ENCODE assay signal across 24 mouse cellular contexts in the genomic region with DNA sequence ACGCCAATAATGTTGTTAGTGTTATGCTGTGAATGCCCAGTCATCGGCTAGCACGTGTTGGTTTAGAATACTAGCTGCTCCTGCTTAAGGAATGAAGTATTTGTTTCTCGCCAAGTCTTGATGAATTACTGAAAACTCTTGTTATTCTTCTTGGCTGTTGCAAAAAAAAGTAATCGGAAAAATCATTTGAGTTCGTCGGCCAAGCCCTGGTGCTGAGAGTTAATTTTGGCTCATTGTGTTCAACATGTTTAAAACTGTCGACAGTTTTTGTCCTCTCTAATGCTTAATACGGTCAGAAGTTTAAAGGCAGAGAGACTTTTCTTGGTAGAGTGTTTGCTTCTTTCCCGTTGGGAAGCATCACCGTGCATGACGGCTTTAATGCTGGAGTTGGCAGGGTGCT.
DNase-seq lines count a peak whose midpoint lies in the region; ATAC-seq and TF ChIP-seq lines count a peak whose summit lies in the region.
"Had no signal": no experiment of that assay in that cellular context is flagged by ENCODE, and none has a peak within 500 bp of the region (broad histone marks: within the 10 kb centered on the region; RNA-seq: fewer than 3 reads in every experiment).

No protein-coding gene starts in this region.

- no peak for DNase-seq in gastrocnemius, adult 2 months
- no peak for DNase-seq in gastrocnemius, postnatal 4 days (ENCODE audit: low spot score in 2 of 2)
- no peak for DNase-seq in heart, embryonic 10.5 days (ENCODE audit: low spot score)
- DNase-seq in lung, postnatal 10 days = peak; percentile 42
- no peak for DNase-seq in lung, adult 18-20 months
- peak; percentile 8 for DNase-seq in heart, postnatal 25 days (ENCODE audit: low spot score)
- no peak for DNase-seq in forebrain, embryonic 10.5 days (ENCODE audit: extremely low spot score, low spot score)
- DNase-seq: adrenal gland, postnatal 14 days; cerebellum, adult 2 months; cerebellum, postnatal 25 days; gastrocnemius, postnatal 14 days; kidney, adult 9 months; layer of hippocampus, adult 9-11 months; liver, embryonic 13.5 days; right cerebral cortex, postnatal 25 days; thymus, adult 18-20 months; thymus, postnatal 4 days had no signal

- no peak for ATAC-seq in heart, embryonic 15.5 days (replicated peaks; ENCODE audit: insufficient number of reproducible peaks, insufficient read depth, low FRiP score, low read depth)
- ATAC-seq: forebrain, embryonic 16.5 days; midbrain, embryonic 15.5 days had no signal

- no peaks in the 10 kb centered on the region for H3K27me3 ChIP-seq in heart, embryonic 15.5 days
- no peaks in the 10 kb centered on the region for H3K27me3 ChIP-seq in heart, embryonic 10.5 days (ENCODE audit: insufficient read depth, poor library complexity, severe bottlenecking)
- no peaks in the 10 kb centered on the region for H3K27me3 ChIP-seq in forebrain, embryonic 10.5 days (ENCODE audit: poor library complexity, severe bottlenecking)
- H3K27me3 ChIP-seq: embryonic facial prominence, embryonic 15.5 days; hindbrain, embryonic 13.5 days; liver, embryonic 13.5 days; megakaryocyte, embryonic 14.5 days; midbrain, embryonic 15.5 days; neural tube, embryonic 12.5 days had no signal

- intact Hi-C loops in gastrocnemius, adult 2 months (cut with DNase I) = loop anchor here (5.0 kb wide), 1 partner anchor 45 kb away; no protein-coding TSS in a partner anchor
- intact Hi-C loops in heart, postnatal 25 days (cut with DNase I) = loop anchor here (2.0 to 5.0 kb wide), 4 partner anchors 63 to 160 kb away; no protein-coding TSS in a partner anchor

- no peaks in the 10 kb centered on the region for H3K36me3 ChIP-seq in heart, embryonic 15.5 days
- H3K36me3 ChIP-seq in heart, embryonic 10.5 days = no peaks in the 10 kb centered on the region
- no peaks in the 10 kb centered on the region for H3K36me3 ChIP-seq in forebrain, embryonic 10.5 days (replicated peaks)
- H3K36me3 ChIP-seq: embryonic facial prominence, embryonic 15.5 days; hindbrain, embryonic 13.5 days; liver, embryonic 13.5 days; midbrain, embryonic 15.5 days; neural tube, embryonic 12.5 days had no signal

- H3K27ac ChIP-seq in gastrocnemius, adult 2 months = peak overlapping the region; percentile 28; the same call in 1 of the 2 replicates
- H3K27ac ChIP-seq in heart, embryonic 15.5 days = peak overlapping the region; percentile 37; the same call in 1 of the 2 replicates
- no peak overlapping the region for H3K27ac ChIP-seq in heart, embryonic 10.5 days
- H3K27ac ChIP-seq in forebrain, embryonic 10.5 days = no peak overlapping the region
- H3K27ac ChIP-seq: embryonic facial prominence, embryonic 15.5 days; hindbrain, embryonic 13.5 days; liver, embryonic 13.5 days; midbrain, embryonic 15.5 days; neural tube, embryonic 12.5 days had no signal

- no peak overlapping the region for H3K4me3 ChIP-seq in gastrocnemius, adult 2 months
- H3K4me3 ChIP-seq in heart, embryonic 15.5 days = no peak overlapping the region
- H3K4me3 ChIP-seq in heart, embryonic 10.5 days = no peak overlapping the region
- no peak overlapping the region for H3K4me3 ChIP-seq in forebrain, embryonic 10.5 days
- H3K4me3 ChIP-seq: embryonic facial prominence, embryonic 15.5 days; hindbrain, embryonic 13.5 days; liver, embryonic 13.5 days; megakaryocyte, embryonic 14.5 days; midbrain, embryonic 15.5 days; neural tube, embryonic 12.5 days had no signal

- WGBS in heart, embryonic 15.5 days = 58% methylated on average over 12 of the region's 12 CpGs
- 87% methylated on average over 12 of the region's 12 CpGs for WGBS in heart, embryonic 10.5 days
- WGBS in forebrain, embryonic 10.5 days = 95% methylated on average over 12 of the region's 12 CpGs

- no peaks in the 10 kb centered on the region for H3K9me3 ChIP-seq in heart, embryonic 15.5 days (replicated peaks)
- H3K9me3 ChIP-seq in heart, embryonic 10.5 days = no peaks in the 10 kb centered on the region
- H3K9me3 ChIP-seq in forebrain, embryonic 10.5 days = peaks cover 5% of the 10 kb centered on the region; the same call in 1 of the 2 replicates
- H3K9me3 ChIP-seq: embryonic facial prominence, embryonic 15.5 days; hindbrain, embryonic 13.5 days; liver, embryonic 13.5 days; megakaryocyte, embryonic 14.5 days; midbrain, embryonic 15.5 days; neural tube, embryonic 12.5 days had no signal

- TF ChIP-seq CTCF in gastrocnemius, adult 2 months (IDR thresholded peaks at IDR 0.05) = no peak

- no peaks in the 10 kb centered on the region; the same call in 1 of the 2 replicates for H3K4me1 ChIP-seq in heart, embryonic 15.5 days (replicated peaks)
- H3K4me1 ChIP-seq in heart, embryonic 10.5 days = no peaks in the 10 kb centered on the region
- H3K4me1 ChIP-seq in forebrain, embryonic 10.5 days = peaks cover 12% of the 10 kb centered on the region
- H3K4me1 ChIP-seq: embryonic facial prominence, embryonic 15.5 days; hindbrain, embryonic 13.5 days; liver, embryonic 13.5 days; megakaryocyte, embryonic 14.5 days; midbrain, embryonic 15.5 days; neural tube, embryonic 12.5 days had no signal

- H3K9ac ChIP-seq in heart, embryonic 15.5 days = no peak overlapping the region
- H3K9ac ChIP-seq: embryonic facial prominence, embryonic 15.5 days; hindbrain, embryonic 13.5 days; liver, embryonic 13.5 days; midbrain, embryonic 15.5 days; neural tube, embryonic 12.5 days had no signal

- H3K4me2 ChIP-seq in heart, embryonic 15.5 days = no peak overlapping the region
- H3K4me2 ChIP-seq: embryonic facial prominence, embryonic 15.5 days; hindbrain, embryonic 13.5 days; liver, embryonic 13.5 days; midbrain, embryonic 15.5 days; neural tube, embryonic 12.5 days had no signal

Comparison
In these comparisons a context has a peak if more than half of its experiments do, and no peak if none do; other contexts are left out.
1. DNase-seq: peak in lung, postnatal 10 days (single experiment) and heart, postnatal 25 days (single experiment); none in gastrocnemius, adult 2 months (single experiment), gastrocnemius, postnatal 4 days (0 of 2), heart, embryonic 10.5 days (single experiment), lung, adult 18-20 months (0 of 2) and forebrain, embryonic 10.5 days (single experiment).
2. H3K27ac ChIP-seq: peak in gastrocnemius, adult 2 months (single experiment) and heart, embryonic 15.5 days (single experiment); none in heart, embryonic 10.5 days (single experiment) and forebrain, embryonic 10.5 days (single experiment).